Mouse (Mus musculus) brain, embryonic 14.5 days (tissue): ENCODE data around the gene Dnttip2. TPM values are rescaled to one million over a fixed set of nuclear protein-coding genes. Genes with fewer than 3 reads are reported as not detected.

Experiments
- DNase-seq: peaks from one replicate; pipeline ENCODE4 v3.0.0-alpha.2; 2011; ENCODE audit warnings: low read depth
- CTCF ChIP-seq: fragments of 200-500 bp; IDR thresholded peaks from 2 replicates; pipeline ENCODE4 v1.5.1; 2012; ENCODE audit warnings: inconsistent platforms, mild to moderate bottlenecking, moderate library complexity, borderline replicate concordance; ENCODE audit not compliant: insufficient read depth, insufficient read length; ENCODE audit errors: extremely low read depth
- POLR2A ChIP-seq: fragments of 200-500 bp; IDR thresholded peaks from 2 replicates; pipeline ENCODE4 v1.6.1; 2012; ENCODE audit warnings: mild to moderate bottlenecking, inconsistent platforms, borderline replicate concordance; ENCODE audit not compliant: poor library complexity, insufficient read depth, insufficient read length, severe bottlenecking; ENCODE audit errors: extremely low read depth
- polyA plus RNA-seq: library from polyadenylated mRNA; depleted of rRNA; stranded (reverse); fragments of >200 nt; gene quantifications from 2 replicates; pipeline ENCODE4 v1.2.3, GENCODE M21; 2012; rRNA removed

Gene Dnttip2
- polyA plus RNA-seq, 1 experiment = 27.7 TPM

DNA sequence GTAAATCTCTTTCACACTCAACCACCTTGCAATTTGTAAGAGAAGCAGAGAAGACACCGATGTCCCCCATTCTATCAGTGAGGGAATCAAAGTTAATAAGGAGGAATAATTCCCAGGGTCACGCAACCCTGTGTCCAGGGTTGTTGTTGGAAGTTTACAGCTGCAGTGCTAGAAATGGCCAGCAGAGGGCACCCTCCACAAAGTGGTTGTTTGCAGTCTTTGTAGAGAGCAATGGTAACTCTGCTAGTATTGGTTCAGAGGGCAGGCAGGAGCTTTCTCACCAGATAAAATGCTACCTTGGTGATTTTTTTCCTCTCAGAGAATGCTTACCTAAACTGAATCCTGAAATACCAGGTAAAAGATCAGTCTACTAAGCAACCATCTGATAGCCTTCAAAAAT lies 37.9 kb downstream of the Dnttip2 start:
- DNase-seq = peak; percentile 84
- peak; percentile 89 for TF ChIP-seq CTCF
- TF ChIP-seq POLR2A = no peak

DNA sequence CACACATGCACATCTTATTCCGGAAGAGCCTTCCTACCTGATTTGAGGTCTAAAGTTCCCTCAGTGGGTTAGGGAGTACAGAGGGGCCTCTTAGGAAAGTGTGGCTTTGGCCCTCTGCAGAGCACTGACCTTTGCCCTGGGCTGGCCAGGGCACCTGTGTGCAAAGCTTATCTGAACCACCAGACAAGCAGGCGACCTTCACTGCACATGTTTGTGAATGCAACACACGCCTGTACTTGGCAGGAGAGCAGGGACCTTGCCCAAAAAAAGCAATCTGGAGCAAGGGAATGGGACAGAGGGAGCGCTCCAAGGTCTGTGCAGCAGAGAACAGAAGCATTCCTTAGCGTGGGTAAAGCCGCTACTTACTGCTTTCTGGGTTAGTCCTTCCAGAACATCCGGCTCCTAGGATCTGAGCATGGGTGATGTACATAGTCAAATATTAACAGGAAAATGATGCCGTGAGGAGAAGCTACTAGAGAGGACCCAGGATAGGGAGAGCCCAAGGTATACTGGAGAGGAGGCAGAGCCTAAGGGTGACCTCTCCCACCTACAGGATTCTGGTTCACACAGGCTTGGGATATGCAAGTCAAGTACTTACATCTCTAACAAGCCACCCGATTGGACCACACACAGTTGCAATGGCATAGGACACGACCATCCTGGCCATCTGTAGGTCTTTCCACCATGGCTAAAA lies 38.9 kb downstream of the Dnttip2 start:
- TF ChIP-seq POLR2A (no peak), CTCF (no peak)
- no peak for DNase-seq

DNA sequence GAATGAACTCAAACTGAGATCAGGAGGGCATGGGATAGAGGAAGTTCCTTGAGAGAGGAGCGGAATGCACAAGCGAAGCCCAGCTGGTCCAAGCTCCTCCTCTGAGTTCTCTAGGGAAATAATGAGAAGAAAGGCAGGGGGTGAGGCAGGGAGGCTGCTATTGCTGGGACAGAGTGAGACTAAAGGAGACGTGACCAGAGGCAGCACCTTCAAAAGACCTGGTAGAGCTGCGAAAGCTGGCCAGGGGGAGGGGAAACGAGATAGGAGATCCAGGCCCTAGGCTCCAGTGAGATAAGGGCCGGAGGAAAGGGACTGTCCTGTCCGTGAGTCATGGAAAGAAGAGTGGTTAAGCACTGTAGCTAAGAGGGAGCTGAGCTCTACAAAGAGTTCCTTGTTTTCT lies 39.7 kb downstream of the Dnttip2 start:
- no peak for DNase-seq
- TF ChIP-seq CTCF (no peak), POLR2A (no peak)

DNA sequence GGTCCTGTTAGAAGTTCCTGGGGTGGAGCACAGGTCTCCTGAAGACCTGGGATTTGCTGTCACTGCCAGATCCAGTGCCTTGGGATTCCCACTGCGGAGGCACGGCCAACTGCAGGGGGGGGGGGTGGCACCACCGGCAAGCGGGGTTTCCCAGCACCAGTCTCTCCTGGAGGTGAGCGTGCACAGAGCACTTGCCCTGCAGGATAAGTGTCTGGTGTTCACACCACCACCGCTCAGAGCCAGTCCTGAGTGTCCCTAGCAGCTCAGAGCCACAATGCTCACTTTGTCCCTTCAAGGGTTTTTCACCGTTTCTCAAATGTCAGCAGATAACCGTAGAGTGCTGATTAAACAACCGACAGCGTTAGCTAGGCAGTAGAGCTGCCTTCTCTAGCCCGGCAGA lies 42.4 kb downstream of the Dnttip2 start:
- peak; percentile 44 for DNase-seq
- TF ChIP-seq CTCF (no peak), POLR2A (no peak)

DNA sequence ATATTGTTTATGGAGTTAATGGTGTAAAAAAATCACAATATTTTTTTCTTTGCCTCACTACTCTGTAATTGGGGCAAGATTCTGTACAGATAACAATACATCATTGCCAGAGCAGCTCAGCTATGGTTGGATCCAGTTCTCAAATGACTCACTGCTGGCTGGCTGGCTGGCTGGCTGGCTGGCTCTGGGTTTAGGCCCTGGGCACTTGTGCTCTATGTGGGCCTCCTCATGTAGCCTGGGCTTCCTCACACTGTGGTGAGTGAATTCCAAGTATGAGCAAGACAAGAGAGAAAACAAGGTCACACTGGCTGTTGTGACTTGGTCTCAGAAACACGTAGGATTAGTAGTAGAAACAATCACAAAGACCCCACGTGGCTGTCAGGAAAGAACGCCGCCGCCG lies 43.2 kb downstream of the Dnttip2 start:
- DNase-seq = no peak
- TF ChIP-seq CTCF = no peak
- TF ChIP-seq POLR2A = no peak

DNA sequence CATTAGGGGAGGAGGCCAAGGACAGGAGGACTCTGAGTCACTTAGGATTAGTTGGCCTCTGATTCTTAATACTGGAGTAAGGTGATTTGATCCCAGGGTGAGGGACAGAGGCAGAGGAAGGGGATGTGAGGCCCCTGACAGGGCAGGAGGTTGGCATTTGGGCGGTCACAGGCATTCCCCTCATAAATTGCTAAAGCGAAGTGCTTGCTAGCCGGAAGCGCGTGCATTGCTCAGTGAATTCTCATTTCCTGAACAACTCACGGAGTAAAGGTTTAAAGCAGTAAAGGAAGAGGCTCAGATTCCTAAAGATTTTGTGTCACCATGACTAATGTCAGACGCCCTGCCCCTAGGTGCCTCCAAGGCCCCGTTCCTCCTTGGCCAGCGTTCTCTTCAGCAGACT lies 48.0 kb downstream of the Dnttip2 start:
- TF ChIP-seq POLR2A (no peak), CTCF (no peak)
- no peak for DNase-seq

DNA sequence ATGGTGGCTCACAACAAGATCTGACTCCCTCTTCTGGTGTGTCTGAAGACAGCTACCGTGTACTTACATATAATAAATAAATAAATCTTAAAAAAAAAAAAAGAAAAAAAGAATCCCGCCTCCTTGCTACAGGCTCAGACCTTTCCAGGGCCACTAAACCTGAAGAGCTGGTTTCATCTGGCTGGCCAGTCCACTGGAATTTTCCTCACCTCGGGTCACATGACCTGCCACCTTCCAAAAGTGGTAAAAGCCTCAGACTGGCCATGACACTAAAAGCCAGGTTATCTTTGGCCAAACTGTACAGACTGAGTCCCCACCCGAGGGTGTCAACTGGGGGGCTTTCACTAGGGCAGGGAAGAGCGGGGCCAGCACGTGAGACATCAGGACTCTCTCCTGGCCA lies 49.7 kb downstream of the Dnttip2 start:
- TF ChIP-seq POLR2A = no peak
- TF ChIP-seq CTCF = no peak
- DNase-seq = no peak

DNA sequence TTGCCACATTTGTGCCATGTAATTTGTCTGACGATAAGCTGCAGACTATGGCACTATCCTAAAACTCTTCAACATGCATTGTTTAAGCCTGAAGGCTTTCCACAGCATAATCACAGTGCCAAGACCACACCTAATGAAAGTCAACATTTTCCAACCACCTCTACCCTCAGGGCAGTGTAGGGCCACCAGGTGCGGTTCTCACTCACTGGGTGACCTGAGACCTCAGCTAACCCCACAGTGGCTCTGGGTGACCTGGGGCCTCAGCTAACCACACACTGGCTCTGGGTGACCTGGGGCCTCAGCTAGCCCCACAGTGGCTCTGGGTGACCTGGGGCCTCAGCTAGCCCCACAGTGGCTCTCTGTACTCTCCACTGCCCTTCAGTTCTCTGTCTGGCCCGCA lies 50.3 kb downstream of the Dnttip2 start:
- no peak for DNase-seq
- no peak for TF ChIP-seq POLR2A
- TF ChIP-seq CTCF = no peak

DNA sequence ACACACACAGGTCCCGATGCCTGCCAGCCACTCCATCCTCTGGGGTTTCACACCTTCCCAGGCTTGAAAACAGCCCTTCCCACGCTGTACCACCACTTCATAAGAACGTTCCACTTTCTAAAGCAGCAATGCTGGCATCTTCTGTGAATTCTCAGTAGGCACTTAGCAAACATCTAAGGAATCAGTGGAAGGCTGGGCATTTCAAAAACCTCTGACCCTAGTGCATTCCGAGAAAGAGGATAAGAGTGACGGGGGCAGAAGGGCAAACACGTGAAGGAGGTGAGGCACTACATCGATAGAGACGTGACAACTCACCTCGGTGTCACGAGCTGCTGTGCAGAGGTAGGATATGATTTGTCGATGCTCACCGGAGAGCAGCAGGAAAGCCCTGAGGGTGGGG lies 56.3 kb downstream of the Dnttip2 start:
- DNase-seq = no peak
- TF ChIP-seq CTCF (no peak), POLR2A (no peak)

DNA sequence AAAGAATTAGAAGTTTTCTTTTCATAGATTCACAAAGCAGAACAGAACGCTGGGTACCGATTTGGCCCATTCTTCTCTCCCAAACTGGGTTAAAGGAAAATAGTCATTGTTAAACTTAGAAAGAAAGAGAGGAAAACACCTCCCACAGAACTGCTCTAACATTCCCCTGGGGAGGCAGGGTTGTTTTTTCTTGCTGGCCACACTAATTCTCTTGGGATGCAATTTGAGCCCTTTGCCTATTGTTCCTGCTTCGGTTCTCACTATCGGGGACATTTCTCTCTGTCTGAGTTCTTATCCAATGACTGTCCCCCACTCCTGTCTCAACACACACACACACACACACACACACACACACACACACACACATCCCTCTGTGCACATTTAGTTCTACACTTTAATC lies 59.3 kb downstream of the Dnttip2 start:
- TF ChIP-seq POLR2A = no peak
- no peak for TF ChIP-seq CTCF
- no peak for DNase-seq

DNA sequence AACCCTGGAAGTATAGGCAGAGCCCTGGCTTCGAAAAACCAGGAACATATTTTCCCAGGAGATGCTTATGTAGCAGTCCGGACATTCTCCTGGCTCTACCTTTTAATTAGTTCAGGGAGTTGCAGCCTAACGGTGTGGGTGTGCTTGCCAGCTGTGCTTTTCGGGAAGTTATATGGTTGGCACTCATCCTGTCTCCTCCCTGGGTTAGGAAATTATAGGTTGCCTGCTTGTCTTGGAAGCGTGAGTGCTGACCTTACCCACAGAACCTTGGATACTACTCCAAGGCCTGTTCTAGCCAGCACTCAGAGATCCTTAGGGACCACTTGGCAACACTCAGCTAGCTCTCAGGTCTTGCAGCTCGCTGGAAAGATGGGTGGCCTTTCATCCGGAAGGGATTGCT lies 59.7 kb downstream of the Dnttip2 start:
- DNase-seq = no peak
- TF ChIP-seq CTCF = no peak
- no peak for TF ChIP-seq POLR2A

DNA sequence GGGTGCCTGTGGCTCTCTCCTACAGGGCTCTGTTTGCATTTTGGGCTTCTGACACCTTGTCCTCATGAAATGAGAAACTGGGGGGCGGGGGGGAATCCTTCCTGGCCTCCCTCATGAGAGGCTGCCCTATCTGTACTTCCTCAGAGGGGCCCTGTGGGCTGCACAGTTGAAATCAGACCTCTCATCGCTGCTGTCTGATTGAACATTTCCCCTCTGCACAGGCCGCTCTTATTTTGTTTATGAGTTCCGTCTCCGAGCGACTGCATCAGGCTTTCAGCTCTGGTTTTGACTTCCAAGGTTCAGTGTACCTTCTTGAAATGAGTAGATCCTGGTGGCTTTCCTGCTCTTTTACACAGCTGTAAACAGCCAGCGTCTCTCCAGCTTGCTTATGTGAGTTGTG lies 60.2 kb downstream of the Dnttip2 start:
- TF ChIP-seq CTCF = no peak
- no peak for TF ChIP-seq POLR2A
- DNase-seq = no peak

Other genes starting within 250 kb of the Dnttip2 start
- 1.9 and 5.0 TPM in 2 replicates for gene Abca4, start 229.9 kb upstream of the Dnttip2 start, polyA plus RNA-seq
- 27.7 and 29.0 TPM in 2 replicates for gene Gclm, start 28.8 kb upstream of the Dnttip2 start, polyA plus RNA-seq
- gene Bcar3, start 19.7 kb downstream of the Dnttip2 start, polyA plus RNA-seq = 7.7 and 8.2 TPM in 2 replicates